Mouse (Mus musculus): ENCODE measurements at regions not wholly inside any gene's neighbourhood (a gene's known extent, or its start where the extent isn't known, plus 50 kb on each side); places are given as distances from the start of the nearest gene placed in this dataset.

DNA sequence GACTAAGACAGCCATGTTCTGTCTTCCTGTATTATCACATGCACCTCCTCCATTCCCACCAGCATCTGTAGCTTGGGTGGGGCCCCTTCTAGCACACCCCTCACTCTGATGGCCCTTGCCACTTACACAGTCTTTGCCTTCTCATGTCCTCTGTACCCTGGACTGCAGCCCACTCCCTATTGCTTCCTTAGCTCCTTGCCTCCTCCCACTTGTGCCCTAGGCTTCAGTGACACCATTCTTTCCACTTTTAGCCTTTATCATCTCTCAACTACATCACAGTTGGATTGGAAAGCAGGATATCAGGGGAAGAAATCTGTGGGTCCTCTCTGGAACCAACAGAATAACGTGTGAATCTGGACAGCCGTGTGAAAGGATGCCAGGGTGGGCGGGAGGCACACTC, 100.4 kb upstream of the Cops8 start:
- ATAC-seq (ENCODE audit: poor library complexity, severe bottlenecking), result no peak

DNA sequence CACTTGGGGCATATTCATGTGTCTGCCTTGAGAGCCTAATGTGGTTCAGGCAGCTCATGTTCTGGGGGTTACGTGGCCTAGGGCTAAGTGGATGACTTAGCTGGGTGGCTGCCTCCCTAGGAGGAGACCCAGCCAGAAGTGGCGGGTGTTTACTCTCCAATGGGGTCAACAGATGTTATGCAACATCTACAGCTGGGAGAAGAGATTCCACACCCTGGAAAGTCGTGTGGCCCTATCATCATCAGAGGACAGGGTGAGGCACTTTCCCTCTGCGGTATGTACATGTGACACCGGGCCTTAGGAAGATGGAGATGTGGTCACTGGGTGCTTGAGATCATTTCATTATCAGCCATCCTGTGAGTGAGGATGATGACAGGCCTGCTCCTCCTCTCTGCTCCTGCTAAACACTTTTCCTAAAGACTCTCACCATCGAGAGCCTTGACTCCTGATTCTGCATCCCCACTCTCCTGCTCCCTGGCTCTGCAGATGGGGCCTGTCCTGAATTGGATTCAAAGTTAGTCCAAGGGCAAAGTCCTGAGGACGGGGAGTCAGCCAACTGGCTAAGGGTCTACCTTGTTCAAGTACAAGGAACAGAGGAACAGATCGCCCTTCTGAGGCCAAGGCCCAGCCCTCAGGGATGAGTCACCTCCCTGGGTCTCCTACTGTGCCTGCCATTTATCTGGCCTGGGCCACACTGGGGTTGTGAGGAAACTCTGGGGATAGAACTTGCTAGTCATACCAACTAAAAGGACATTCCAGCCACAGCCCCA, 99.8 kb upstream of the Cops8 start:
- ATAC-seq (ENCODE audit: poor library complexity, severe bottlenecking), result no peak

DNA sequence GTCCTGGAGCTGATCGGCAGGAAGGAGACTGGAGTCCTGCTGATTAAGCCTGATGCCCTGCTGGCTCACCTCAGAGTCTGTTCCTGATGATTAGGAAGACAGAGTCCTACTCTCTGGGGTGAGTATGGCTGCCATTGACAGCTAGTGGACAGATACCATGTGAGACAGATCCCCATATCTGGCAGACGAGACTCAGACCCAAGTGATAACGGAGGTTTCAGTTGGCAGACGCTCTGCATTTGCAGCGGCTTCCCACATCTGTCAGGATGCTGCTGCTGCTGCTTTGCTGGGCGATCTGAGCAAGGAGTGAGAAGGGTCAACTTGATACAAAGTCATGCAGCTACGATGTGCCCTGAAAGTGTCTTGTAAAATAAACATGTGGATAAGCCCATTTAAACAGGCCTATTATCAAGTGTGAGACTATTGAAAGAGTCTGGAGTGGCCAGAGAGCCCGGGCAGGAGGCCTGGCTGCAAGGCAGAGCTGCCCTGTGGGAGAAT, 98.1 kb upstream of the Cops8 start:
- ATAC-seq (ENCODE audit: poor library complexity, severe bottlenecking), result no peak

DNA sequence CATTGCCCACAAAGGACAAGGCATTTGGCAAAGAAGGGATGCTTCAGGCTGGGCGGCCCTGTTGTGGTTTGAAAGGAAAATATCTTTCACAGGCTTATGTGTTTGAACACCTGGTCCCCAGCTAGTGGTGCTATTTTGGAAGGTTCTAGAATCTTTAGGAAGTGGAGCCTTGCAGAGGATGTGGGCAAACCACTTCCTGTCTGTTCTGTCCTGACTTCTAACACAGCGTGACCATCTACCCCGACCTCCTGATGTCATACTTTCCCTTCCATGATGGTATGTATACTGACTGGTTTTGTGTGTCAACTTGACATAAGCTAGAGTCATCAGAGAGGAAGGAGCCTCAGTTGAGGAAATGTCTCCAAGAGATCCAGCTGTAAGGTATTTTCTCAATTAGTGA, 97.2 kb upstream of the Cops8 start:
- ATAC-seq (ENCODE audit: poor library complexity, severe bottlenecking), result no peak

GRCm38 (mm10) chr1:90506582-90506981, 96.2 kb upstream of the Cops8 start:
- no peak for ATAC-seq (ENCODE audit: poor library complexity, severe bottlenecking)

GRCm38 (mm10) chr1:90509371-90509770, 93.4 kb upstream of the Cops8 start:
- ATAC-seq (ENCODE audit: poor library complexity, severe bottlenecking), result no peak

GRCm38 (mm10) chr1:90513442-90514070, 89.2 kb upstream of the Cops8 start:
- no peak for ATAC-seq (ENCODE audit: poor library complexity, severe bottlenecking)

GRCm38 (mm10) chr1:90514176-90514575, 88.6 kb upstream of the Cops8 start:
- no peak for ATAC-seq (ENCODE audit: poor library complexity, severe bottlenecking)

DNA sequence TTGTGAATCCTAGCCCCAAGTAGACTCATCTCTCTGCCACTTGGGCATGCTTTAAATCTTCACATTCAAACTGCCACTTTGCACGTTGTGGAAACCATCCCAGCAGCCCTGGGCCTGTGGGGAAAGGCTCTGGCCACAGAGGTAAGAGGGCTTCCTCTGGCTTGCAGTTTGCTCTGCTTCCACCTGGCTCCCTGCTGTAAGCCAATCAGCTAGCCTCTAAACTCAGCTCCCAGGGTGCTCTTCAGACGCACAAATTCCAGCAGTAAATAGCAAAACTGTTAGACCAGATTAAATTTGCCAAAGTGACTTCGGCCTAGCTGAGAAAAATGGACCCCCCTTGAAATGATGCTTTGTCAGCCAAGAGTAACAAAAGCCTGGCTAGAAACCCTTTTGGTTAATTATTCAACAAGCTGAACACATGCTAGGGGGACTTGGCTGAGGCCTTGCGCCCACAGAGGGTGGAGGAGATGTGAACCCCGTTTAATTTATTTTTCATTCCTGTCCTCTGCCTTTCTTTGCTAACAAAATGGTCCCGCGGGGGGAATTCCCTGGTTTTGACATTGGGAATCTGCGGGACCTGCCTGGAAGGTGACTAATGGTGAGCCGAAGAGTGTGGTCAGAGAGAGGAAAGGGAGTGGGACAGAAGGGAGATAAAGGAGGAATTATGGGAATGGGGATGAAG, 84.1 kb upstream of the Cops8 start:
- ATAC-seq (ENCODE audit: poor library complexity, severe bottlenecking), result no peak

- no peak for ATAC-seq (ENCODE audit: poor library complexity, severe bottlenecking)
Observed at GRCm38 (mm10) chr1:90519284-90520275, 83.2 kb upstream of the Cops8 start.

DNA sequence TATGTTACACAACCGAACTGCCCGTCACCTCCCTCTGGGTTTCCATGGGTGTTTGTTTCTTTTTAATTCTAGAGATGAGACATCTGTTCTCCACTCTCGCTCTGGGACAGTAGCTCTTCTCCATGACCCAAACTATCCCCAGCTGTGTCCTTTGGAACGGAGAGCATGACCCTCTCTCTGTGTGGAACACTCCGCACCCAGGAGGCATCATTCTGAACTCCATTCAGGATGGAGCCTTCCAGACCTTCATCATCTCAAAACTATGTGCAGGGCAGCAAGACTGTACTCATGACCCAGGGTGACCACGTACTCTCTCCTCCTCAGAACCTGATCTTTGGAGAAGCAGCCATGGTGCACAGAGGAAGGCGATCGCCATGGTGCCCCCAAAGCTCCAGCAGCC, 80.5 kb upstream of the Cops8 start:
- ATAC-seq (ENCODE audit: poor library complexity, severe bottlenecking), result no peak

GRCm38 (mm10) chr1:90524641-90525220, 78.0 kb upstream of the Cops8 start:
- ATAC-seq (ENCODE audit: poor library complexity, severe bottlenecking), result no peak

GRCm38 (mm10) chr1:90526311-90526710, 76.5 kb upstream of the Cops8 start:
- ATAC-seq (ENCODE audit: poor library complexity, severe bottlenecking), result no peak

GRCm38 (mm10) chr1:90527947-90528717, 74.6 kb upstream of the Cops8 start:
- ATAC-seq (ENCODE audit: poor library complexity, severe bottlenecking), result no peak

DNA sequence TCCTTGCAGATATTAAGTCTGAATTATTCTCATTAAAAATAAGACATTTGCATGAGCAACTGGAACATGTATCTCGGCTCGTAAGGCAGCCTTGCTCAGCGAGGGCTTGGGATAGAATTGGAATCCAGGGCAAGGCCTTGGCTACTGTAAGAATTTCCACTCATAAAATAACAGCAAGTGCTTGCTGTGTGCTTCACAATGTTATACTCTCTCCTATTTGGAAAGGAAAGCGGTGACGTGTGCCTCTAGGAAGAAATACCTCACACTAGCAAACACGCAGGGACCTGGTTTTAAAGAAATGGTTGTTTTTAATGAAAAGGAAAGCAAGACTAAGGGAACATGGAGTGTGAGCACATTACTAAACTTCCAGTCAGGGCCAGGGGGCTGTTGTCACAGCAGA, 69.3 kb upstream of the Cops8 start:
- ATAC-seq (ENCODE audit: poor library complexity, severe bottlenecking), result no peak

- ATAC-seq (ENCODE audit: poor library complexity, severe bottlenecking), result no peak
Observed at GRCm38 (mm10) chr1:90536105-90536504, 66.7 kb upstream of the Cops8 start.

DNA sequence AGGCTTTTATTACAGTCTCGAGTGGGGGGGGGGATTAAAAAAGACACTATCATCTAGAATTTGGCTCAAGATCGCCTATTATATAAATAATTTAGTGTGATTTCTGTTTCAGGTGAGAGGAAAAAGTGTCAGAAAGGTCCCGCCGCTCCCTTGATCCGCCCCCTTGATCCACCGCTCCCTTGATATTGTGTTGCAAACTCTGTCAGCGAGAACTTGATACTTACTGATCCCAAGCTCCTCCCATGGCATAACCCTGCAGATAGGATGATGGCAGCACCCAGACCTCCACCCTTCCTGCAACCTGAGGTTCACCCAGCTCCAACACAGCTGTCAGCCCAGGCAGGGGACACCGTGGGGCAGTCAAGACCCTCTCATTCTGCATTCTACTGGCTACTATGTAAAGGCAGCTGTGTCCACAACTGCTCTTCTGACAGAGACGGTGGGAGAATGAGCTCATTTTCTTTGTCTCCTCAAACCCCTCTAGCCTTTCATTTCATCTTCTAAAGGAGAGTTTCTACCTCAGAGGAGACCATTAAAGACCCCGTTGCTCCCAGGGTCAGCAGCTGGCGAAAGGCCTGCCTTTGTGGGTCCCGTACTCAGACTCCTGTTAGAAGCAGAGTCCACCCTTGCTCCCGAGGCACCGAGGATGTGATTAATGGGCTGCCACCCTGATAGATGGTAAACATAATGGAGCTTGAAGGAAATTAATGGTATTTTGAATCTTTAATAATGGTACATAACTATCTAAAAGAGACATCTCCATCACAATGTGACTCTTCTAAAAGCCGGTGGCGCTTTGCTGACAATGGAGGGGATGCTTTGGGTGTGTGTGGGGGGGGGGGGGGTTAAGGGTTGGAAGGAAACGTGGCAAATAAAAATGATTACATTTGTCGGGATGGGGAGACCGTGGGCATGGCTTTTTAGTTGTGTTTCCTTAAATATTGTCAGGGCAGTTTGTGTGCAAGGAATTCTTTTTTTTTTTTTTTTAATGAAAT, 58.7 kb upstream of the Cops8 start:
- ATAC-seq (ENCODE audit: poor library complexity, severe bottlenecking), result no peak

GRCm38 (mm10) chr1:90544821-90545536, 57.8 kb upstream of the Cops8 start:
- no peak for ATAC-seq (ENCODE audit: poor library complexity, severe bottlenecking)

All from megakaryocyte, adult 5-6 weeks (primary cell).